Mouse (Mus musculus) stomach, postnatal 0 days (tissue): ENCODE measurements around the gene Rab6b.

ENCODE experiments used
- CTCF ChIP-seq: IDR thresholded peaks from 2 replicates; pipeline ENCODE4 v1.5.1; 2016; ENCODE audit warnings: antibody characterized with exemption, low read depth, mild to moderate bottlenecking, moderate library complexity
- EP300 ChIP-seq: optimal IDR thresholded peaks from 2 replicates; pipeline ENCODE3; 2016; ENCODE audit warnings: antibody characterized with exemption

DNA sequence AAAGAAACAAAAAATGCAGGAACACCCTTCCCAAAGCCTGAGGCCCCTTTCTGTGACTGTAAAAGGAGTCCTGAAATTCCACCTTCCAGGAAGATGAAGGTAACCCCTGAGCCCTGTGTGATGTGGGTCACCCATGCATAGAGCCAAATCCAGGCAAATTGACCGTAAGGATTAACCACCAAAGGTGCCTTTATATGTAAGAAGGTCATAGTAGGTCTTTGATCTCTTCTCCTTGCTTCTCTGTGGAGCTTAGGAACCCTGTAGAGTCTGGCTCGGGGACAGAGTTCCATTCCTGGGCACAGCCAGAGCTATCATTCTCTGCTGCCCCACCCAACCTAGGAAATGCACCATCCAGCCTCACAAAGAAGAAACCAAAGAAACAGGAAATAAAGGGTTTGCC is 22.9 kb upstream of the Rab6b start:
- TF ChIP-seq CTCF, result no peak
- TF ChIP-seq EP300, result no peak
